Mouse (Mus musculus) embryonic fibroblast, embryonic 13.5 days (primary cell): ENCODE data around the gene Hpse2.

Experiments used
- CTCF ChIP-seq: IDR thresholded peaks from 2 replicates; pipeline ENCODE4 v1.5.1; 2011; ENCODE audit warnings: mild to moderate bottlenecking, control low read depth, low read length, moderate library complexity, borderline replicate concordance; ENCODE audit not compliant: insufficient read depth
- POLR2A ChIP-seq: IDR thresholded peaks from 2 replicates; pipeline ENCODE4 v1.6.1; 2011; ENCODE audit warnings: low read depth, mild to moderate bottlenecking, control low read depth, low read length, moderate library complexity

GRCm38 (mm10) chr19:42928271-42928670 is 459.9 kb downstream of the Hpse2 start:
- no peak for TF ChIP-seq POLR2A
- no peak for TF ChIP-seq CTCF
